Mouse (Mus musculus) liver, embryonic 14.5 days (tissue): ENCODE data around the gene Smok3c. TPM values are rescaled to one million over a fixed set of nuclear protein-coding genes. Genes with fewer than 3 reads are reported as not detected.
A peak's percentile ranks its signal among the peaks of the same experiment; 100 is the strongest.

Source experiments
- ATAC-seq: fragments of 200-750 bp; cut with Nextera tagmentation; 2 replicates; pipeline ENCODE4 v1.8.0; 2017; ENCODE audit warnings: moderate number of reproducible peaks, mild to moderate bottlenecking, moderate library complexity; ENCODE audit not compliant: insufficient read depth
- DNase-seq, 3 experiments: peaks; one replicate each; pipeline ENCODE4 v3.0.0-alpha.2; 2012 to 2013; ENCODE audit warnings: low read depth in 3 of 3, low spot score in 3 of 3
- H3K27ac ChIP-seq: fragments of 300-500 bp; sonication (generic); 2 replicates; pipeline ENCODE4 v1.5.1; 2014; ENCODE audit warnings: moderate library complexity, mild to moderate bottlenecking, control low read depth, inconsistent platforms
- H3K27me3 ChIP-seq: fragments of 300-500 bp; sonication (generic); 2 replicates; pipeline ENCODE4 v1.6.1; 2014; ENCODE audit warnings: mild to moderate bottlenecking, low read length, moderate library complexity; ENCODE audit not compliant: control insufficient read depth, insufficient read depth
- H3K36me3 ChIP-seq: fragments of 300-500 bp; sonication (generic); replicated peaks from 2 replicates; pipeline ENCODE4 v1.6.1; 2014; ENCODE audit warnings: low read depth; ENCODE audit not compliant: control insufficient read depth, insufficient read depth
- H3K4me1 ChIP-seq, 2 experiments: fragments of 200-500 bp in 1 of 2; fragments of 300-500 bp in 1 of 2; sonication (generic) in 1 of 2; replicated peaks; 2 replicates each; pipeline ENCODE4 v1.6.1; 2012 to 2014; ENCODE audit warnings: antibody characterized with exemption in 1 of 2, inconsistent platforms in 1 of 2, low read length in 1 of 2; ENCODE audit not compliant: control insufficient read depth in 2 of 2, insufficient read depth in 2 of 2
- H3K4me2 ChIP-seq: fragments of 300-500 bp; sonication (generic); 2 replicates; pipeline ENCODE4 v1.6.1; 2014; ENCODE audit warnings: low read depth, mild to moderate bottlenecking, control low read depth, moderate library complexity
- H3K4me3 ChIP-seq, 2 experiments: fragments of 200-500 bp in 1 of 2; fragments of 300-500 bp in 1 of 2; sonication (generic) in 1 of 2; 2 replicates each; pipeline ENCODE4 v1.5.1; 2012 to 2014; ENCODE audit warnings: low read depth in 2 of 2, low read length in 2 of 2, mild to moderate bottlenecking in 2 of 2, control low read depth in 1 of 2, inconsistent platforms in 1 of 2, moderate library complexity in 1 of 2; ENCODE audit not compliant: insufficient read depth in 1 of 2
- H3K9ac ChIP-seq: fragments of 300-500 bp; sonication (generic); replicated peaks from 2 replicates; pipeline ENCODE4 v1.6.1; 2014; ENCODE audit warnings: mild to moderate bottlenecking, control low read depth, moderate library complexity
- H3K9me3 ChIP-seq: fragments of 300-500 bp; sonication (generic); 2 replicates; pipeline ENCODE4 v1.6.1; 2016; ENCODE audit warnings: low read length, mixed read lengths; ENCODE audit not compliant: control insufficient read depth
- CTCF ChIP-seq: IDR thresholded peaks from 2 replicates; pipeline ENCODE4 v1.5.1; 2016; ENCODE audit warnings: antibody characterized with exemption, low read depth, control low read depth
- EP300 ChIP-seq: IDR thresholded peaks from 2 replicates; pipeline ENCODE4 v1.6.1; 2016; ENCODE audit warnings: antibody characterized with exemption, low read depth
- WGBS: fragments of 180-500 bp; shearing (Covaris S2); extraction: QIAGEN DNeasy Blood & Tissue Kit; methylation state at CpG from one replicate; pipeline ENCODE4 v1.1.7; 2014; ENCODE audit not compliant: insufficient replicate concordance; 5-methylcytosine and 5-hydroxymethylcytosine counted together
- polyA plus RNA-seq, 2 experiments: library from polyadenylated mRNA; depleted of rRNA in 1 of 2; stranded (reverse) in 1 of 2; unstranded in 1 of 2; fragments of >200 nt; fragmentation: Nextera tagmentation in 1 of 2; extraction: Ambion mirVana in 1 of 2; gene quantifications; 2 replicates each; pipeline versions ENCODE4 v1.2.1 to v1.2.3; 2012 to 2014

Gene Smok3c
- polyA plus RNA-seq, 2 experiments = not detected

DNA sequence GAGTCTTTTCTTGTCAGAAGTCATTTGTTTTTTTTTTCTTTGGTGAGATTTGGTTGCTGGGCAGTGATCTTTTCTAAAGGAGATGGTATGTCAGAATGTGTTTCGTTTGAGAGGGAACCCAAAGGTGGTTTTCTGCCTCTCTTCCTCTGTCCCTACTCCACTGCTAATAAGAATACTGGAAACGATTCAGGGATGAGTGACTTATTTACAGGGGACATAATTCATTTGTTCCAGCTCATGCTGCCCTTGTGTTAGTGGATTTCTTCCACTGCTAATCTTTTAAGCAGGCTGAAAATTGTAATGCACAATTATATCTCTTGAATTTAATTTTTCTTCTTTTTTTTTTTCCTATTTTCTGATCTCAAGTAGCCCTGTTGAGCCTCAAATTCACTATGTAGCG, 33.8 kb downstream of the Smok3c start:
- DNase-seq (no peak), ATAC-seq (no peak)
- Histone ChIP-seq H3K27me3 (no peaks in the 10 kb centered on the region), H3K27ac (no peak overlapping the region), H3K4me2 (peak overlapping the region; percentile 89), H3K4me3 (no peak overlapping the region), H3K9me3 (no peaks in the 10 kb centered on the region), H3K36me3 (no peaks in the 10 kb centered on the region; the same call in 1 of the 2 replicates), H3K9ac (no peak overlapping the region), H3K4me1 (peaks cover 19 to 21% of the 10 kb centered on the region in 2 experiments)
- 73% methylated on average over 3 of the region's 3 CpGs for whole genome bisulfite sequencing
- TF ChIP-seq EP300 = no peak
- no peak for TF ChIP-seq CTCF

DNA sequence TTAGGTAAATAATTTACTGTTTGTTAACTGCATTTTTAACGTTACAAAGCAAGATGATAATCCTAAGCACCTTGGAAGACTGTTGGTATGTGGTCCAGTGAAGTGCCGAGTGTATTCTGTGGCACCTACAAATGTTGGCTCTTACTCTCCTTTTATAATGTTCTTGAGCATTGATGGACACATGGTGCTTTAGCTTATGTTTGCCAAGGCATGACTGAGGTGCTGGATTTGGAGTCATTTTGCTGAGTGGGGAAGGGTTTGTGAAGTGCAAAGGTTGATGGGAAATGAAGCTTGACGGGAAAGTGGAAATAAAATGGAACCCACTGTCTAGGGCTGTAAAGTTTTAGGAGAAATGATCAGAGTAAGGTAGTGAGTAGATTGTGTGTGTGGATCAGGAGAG, 35.4 kb downstream of the Smok3c start:
- Histone ChIP-seq H3K4me1 (peaks cover 19 to 21% of the 10 kb centered on the region in 2 experiments), H3K36me3 (peaks cover 6% of the 10 kb centered on the region), H3K4me2 (no peak overlapping the region; the same call in 1 of the 2 replicates), H3K27me3 (no peaks in the 10 kb centered on the region), H3K9me3 (no peaks in the 10 kb centered on the region), H3K9ac (no peak overlapping the region; the same call in 1 of the 2 replicates), H3K4me3 (no peak overlapping the region), H3K27ac (no peak overlapping the region)
- WGBS = 77% methylated on average over 3 of the region's 3 CpGs
- ATAC-seq (no peak), DNase-seq (no peak)
- TF ChIP-seq EP300 (no peak), CTCF (no peak)

- WGBS = 64% methylated on average over 6 of the region's 6 CpGs
- ATAC-seq = peak; percentile 15; the same call in 1 of the 2 replicates
- no peak for TF ChIP-seq CTCF
- no peak for TF ChIP-seq EP300
- Histone ChIP-seq H3K4me1 (peaks cover 11 to 15% of the 10 kb centered on the region in 2 experiments), H3K27ac (no peak overlapping the region), H3K36me3 (peaks cover 11% of the 10 kb centered on the region), H3K4me2 (peak overlapping the region; percentile 39; the same call in 1 of the 2 replicates), H3K4me3 (0 out of 4 replicates have a peak overlapping the region, but pooled peaks of 1 of the 2 experiments have one; percentile 0), H3K9me3 (no peaks in the 10 kb centered on the region), H3K27me3 (no peaks in the 10 kb centered on the region), H3K9ac (no peak overlapping the region)
- DNase-seq = no peak
Observed at GRCm38 (mm10) chr5:138089108-138089551, 36.1 kb downstream of the Smok3c start.

DNA sequence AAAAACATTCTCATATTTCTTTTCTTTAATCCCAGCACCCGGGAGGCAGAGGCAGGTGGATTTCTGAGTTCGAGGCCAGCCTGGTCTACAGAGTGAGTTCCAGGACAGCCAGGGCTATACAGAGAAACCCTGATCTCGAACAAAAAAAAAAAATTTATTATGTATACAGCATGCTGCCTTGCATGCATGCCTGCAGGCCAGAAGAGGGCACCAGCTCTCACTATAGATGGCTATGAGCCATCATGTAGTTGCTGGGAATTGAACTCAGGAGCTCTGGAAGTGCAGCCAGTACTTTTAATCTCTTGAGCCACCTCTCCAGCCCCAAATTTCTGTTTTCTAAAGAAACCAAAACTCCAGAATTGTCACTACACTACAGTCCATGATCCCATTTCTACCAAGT, 37.3 kb downstream of the Smok3c start:
- DNase-seq (no peak), ATAC-seq (no peak)
- no peak overlapping the region for H3K4me2 ChIP-seq
- TF ChIP-seq EP300 (no peak), CTCF (peak; percentile 67)
- no peak overlapping the region for H3K4me3 ChIP-seq
- WGBS = 54% methylated on average over 3 of the region's 3 CpGs
- no peaks in the 10 kb centered on the region for H3K27me3 ChIP-seq
- H3K4me1 ChIP-seq = peaks cover 6 to 12% of the 10 kb centered on the region in 2 experiments; a peak in 3 of 4 replicates
- H3K9me3 ChIP-seq = no peaks in the 10 kb centered on the region
- peaks cover 19% of the 10 kb centered on the region for H3K36me3 ChIP-seq
- H3K27ac ChIP-seq = no peak overlapping the region
- H3K9ac ChIP-seq = no peak overlapping the region

DNA sequence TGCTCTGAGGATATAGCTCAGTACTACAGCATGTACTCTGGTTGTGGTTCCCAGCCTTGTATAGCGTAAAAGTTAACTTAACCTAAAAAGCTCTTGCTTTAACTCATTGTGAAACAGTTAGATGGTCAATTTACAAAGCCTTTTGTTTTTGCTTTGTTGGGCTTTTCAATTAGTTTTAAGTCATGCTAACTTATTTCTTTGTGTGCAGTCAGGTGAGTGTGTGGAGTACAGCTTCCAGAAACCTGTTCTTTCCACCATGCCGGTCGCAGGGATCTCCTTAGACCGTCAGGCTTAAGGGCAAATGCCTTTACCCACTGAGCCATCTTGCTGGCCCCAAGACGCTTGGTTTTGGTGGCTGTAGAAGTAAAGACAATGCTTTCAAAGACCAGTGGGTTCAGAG, 37.7 kb downstream of the Smok3c start:
- DNase-seq (no peak), ATAC-seq (no peak)
- WGBS = 92% methylated on average over 5 of the region's 5 CpGs
- no peak for TF ChIP-seq CTCF
- TF ChIP-seq EP300 = no peak
- Histone ChIP-seq H3K9me3 (no peaks in the 10 kb centered on the region), H3K4me3 (no peak overlapping the region), H3K9ac (no peak overlapping the region), H3K27ac (no peak overlapping the region), H3K4me2 (no peak overlapping the region), H3K4me1 (peaks cover 6 to 12% of the 10 kb centered on the region in 2 experiments; a peak in 3 of 4 replicates), H3K27me3 (no peaks in the 10 kb centered on the region), H3K36me3 (peaks cover 20% of the 10 kb centered on the region)
